Mouse (Mus musculus) thymus, adult 18-20 months (tissue): ENCODE results near the gene Fcer1g.
A peak's percentile ranks its signal among the peaks of the same experiment; 100 is the strongest.
"Not testable (repeated sequence)": the region's sequence is repeated elsewhere in the genome, so short reads cannot be mapped to it uniquely, and the experiment has no call there.

Experiments
- DNase-seq, 2 experiments: peaks; one replicate each; pipeline ENCODE4 v3.0.0; 2022; ENCODE audit warnings: mixed read lengths in 2 of 2

Gene Fcer1g

GRCm38 (mm10) chr1:171263666-171264461 lies 29.7 kb upstream of the Fcer1g start:
- DNase-seq: no peak

GRCm38 (mm10) chr1:171263185-171263611 lies 29.0 kb upstream of the Fcer1g start:
- DNase-seq: no peak

- DNase-seq: no peak
These were observed 28.5 kb upstream of the Fcer1g start for GRCm38 (mm10) chr1:171262594-171263130.

- no peak for DNase-seq
These were observed 26.2 kb upstream of the Fcer1g start for GRCm38 (mm10) chr1:171260316-171260715.

GRCm38 (mm10) chr1:171258921-171259320 lies 24.8 kb upstream of the Fcer1g start:
- no peak for DNase-seq

- DNase-seq: no peak
These were observed 23.6 kb upstream of the Fcer1g start for GRCm38 (mm10) chr1:171257781-171258180.

GRCm38 (mm10) chr1:171256937-171257548 lies 22.9 kb upstream of the Fcer1g start:
- no peak for DNase-seq

GRCm38 (mm10) chr1:171256095-171256818 lies 22.1 kb upstream of the Fcer1g start:
- DNase-seq: no peak

GRCm38 (mm10) chr1:171252415-171252814 lies 18.2 kb upstream of the Fcer1g start:
- DNase-seq: no peak

GRCm38 (mm10) chr1:171251594-171252324 lies 17.6 kb upstream of the Fcer1g start:
- no peak for DNase-seq

GRCm38 (mm10) chr1:171250680-171251593 lies 16.8 kb upstream of the Fcer1g start, which contains the start of gene Ndufs2:
Gene Ndufs2, minus strand, starts transcription at chr1:171251388.
- DNase-seq: no peak

GRCm38 (mm10) chr1:171249913-171250600 lies 15.9 kb upstream of the Fcer1g start, which contains the start of gene Adamts4:
Gene Adamts4, plus strand, starts transcription at chr1:171250421.
- no peak for DNase-seq

GRCm38 (mm10) chr1:171248386-171249226 lies 14.4 kb upstream of the Fcer1g start:
- no peak for DNase-seq

GRCm38 (mm10) chr1:171247916-171248315 lies 13.8 kb upstream of the Fcer1g start:
- DNase-seq: no peak

GRCm38 (mm10) chr1:171247453-171247841 lies 13.3 kb upstream of the Fcer1g start:
- DNase-seq: no peak

- peak; percentile 95 for DNase-seq
These were observed 12.7 kb upstream of the Fcer1g start for GRCm38 (mm10) chr1:171246709-171247452.

GRCm38 (mm10) chr1:171245353-171245752 lies 11.2 kb upstream of the Fcer1g start:
- no peak for DNase-seq

GRCm38 (mm10) chr1:171241952-171242351 lies 7.8 kb upstream of the Fcer1g start:
- not testable (repeated sequence) for DNase-seq

GRCm38 (mm10) chr1:171240911-171241310 lies 6.7 kb upstream of the Fcer1g start:
- DNase-seq: no peak
